Mouse (Mus musculus): Measurements from ENCODE around the gene Pskh1. TPM values are rescaled to one million over a fixed set of nuclear protein-coding genes. Genes with fewer than 3 reads are reported as not detected.

Gene Pskh1
- polyA plus RNA-seq, 2 experiments from 2014 or later, result 8.1 to 11.3 TPM

DNA sequence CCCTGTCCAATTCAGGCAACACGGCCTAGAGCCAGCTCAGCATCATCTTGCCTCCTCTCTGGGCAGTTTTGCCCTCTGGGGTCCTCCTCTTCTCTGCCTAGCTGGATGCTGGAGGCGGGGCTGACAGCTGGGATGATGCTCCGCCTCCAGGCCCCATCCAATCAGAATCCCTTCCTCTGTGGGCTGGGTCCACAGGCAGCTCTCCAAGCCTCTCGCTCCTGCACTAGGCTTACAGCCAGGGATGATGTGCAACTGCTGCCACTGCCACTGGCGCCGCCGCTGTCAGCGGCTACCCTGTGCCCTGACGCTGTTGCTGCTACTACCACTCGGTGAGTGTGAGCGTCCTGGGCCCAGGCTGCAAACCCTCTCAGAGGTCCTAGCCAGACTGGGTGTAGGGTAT is 6.9 kb upstream of the Pskh1 start, which contains the start of gene Nrn1l:
Gene Nrn1l (plus strand): TSS at position 229 of the 400 bp plus-strand sequence.
- no peak for ATAC-seq

- ATAC-seq, result no peak
Measured at GRCm38 (mm10) chr8:105897801-105898480, 2.3 kb upstream of the Pskh1 start.

- peak; percentile 71 for ATAC-seq
Measured at GRCm38 (mm10) chr8:105900941-105901616, 838 bp downstream of the Pskh1 start.

DNA sequence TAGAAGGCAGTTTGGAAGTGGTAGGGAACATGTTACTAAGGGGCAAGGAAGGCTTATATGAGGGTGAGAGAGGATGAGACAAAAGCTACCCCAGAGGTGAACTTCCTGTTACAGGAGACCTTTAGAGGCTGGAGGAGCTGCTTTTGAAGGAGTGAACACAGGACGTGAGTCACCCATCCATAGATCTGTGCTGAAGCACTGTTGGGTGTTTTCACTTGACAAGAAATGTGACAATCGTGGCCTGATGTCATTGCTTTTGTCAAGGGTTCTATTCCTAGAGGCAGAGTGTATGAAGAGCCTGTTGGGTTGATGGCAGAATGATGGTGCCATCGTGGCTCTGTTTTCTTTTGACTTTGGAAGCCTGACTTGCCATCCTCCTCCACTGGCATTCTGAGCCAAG is 19.1 kb downstream of the Pskh1 start:
- peak; percentile 71 for ATAC-seq

GRCm38 (mm10) chr8:105925123-105925522 is 24.9 kb downstream of the Pskh1 start:
- no peak for ATAC-seq

- peak; percentile 44 for ATAC-seq
Measured at GRCm38 (mm10) chr8:105930602-105931001, 30.4 kb downstream of the Pskh1 start.

- no peak for ATAC-seq
Measured at GRCm38 (mm10) chr8:105931271-105931670, 31.0 kb downstream of the Pskh1 start.

DNA sequence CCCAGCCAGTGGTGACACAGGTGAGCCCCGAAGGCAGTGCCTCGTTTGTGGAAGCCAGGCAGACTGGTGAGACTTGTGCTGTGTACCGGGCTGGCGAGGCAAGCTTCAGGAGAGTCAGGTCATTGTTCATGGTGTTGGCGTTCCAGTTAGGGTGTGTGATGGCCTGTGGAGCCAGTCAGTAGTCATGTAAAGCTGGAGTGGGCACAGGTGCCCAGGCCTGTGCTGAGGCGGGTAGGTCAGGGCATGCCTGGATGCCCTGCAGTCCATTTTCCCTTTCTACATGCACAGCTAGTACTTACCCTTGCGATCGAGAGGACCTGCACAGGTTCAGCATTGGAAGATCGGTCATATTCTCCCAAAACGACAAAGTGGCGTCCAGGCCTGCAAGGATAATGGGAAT is 32.3 kb downstream of the Pskh1 start:
- no peak for ATAC-seq

GRCm38 (mm10) chr8:105933762-105934161 is 33.5 kb downstream of the Pskh1 start, which contains the start of gene Ctrl:
Ctrl (minus strand) TSS chr8:105933862.
- no peak for ATAC-seq

- ATAC-seq, result no peak
Measured at GRCm38 (mm10) chr8:105935105-105935504, 34.9 kb downstream of the Pskh1 start.

- no peak for ATAC-seq
Measured at GRCm38 (mm10) chr8:105935863-105936603, 35.8 kb downstream of the Pskh1 start.

- peak; percentile 55 for ATAC-seq
Measured at GRCm38 (mm10) chr8:105936866-105937475, 36.7 kb downstream of the Pskh1 start.

DNA sequence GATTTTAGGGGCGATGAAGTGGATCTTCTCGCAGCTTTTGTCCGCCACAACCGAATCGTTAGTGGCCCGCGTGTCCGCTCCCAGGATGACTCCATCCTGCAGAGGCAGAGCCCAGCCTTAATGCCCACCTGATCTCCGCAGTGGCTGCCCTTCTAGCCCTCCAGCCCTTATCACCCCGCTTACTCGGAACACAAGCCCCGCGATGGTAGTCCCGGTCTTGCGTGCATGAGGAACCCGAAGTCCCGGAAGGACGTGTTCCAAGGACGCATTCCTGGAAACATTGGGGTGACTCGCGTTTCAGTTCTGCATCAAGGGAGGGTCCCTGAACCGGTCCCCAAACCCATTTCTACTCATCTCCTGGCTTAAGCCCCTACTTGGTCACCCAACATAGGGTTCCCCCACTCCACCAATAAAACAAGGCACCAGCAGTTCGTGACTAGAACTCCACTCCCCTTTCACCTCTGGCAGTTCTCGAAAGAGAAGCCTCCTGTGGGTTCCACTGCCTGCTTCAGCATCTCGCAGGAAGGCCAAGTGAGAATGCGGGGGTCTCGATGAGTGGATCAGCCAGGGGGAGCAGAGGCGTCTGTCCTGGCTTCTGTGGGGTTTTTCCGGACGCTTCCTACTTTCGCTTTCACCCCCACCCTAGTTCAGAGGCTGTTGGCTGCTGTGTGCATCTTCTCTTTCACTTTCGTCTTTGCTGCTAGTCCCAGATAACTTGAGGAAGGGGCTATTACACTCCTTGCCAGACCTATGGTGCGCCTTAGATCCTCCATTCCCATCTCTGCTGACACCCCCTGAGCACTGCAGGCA is 37.5 kb downstream of the Pskh1 start:
- ATAC-seq, result peak; percentile 86

GRCm38 (mm10) chr8:105938306-105938669 is 38.0 kb downstream of the Pskh1 start, which contains the start of gene Psmb10:
Psmb10 (minus strand) TSS chr8:105938444.
- ATAC-seq, result peak; percentile 2

- no peak for ATAC-seq
Measured at GRCm38 (mm10) chr8:105942026-105942425, 41.8 kb downstream of the Pskh1 start.

DNA sequence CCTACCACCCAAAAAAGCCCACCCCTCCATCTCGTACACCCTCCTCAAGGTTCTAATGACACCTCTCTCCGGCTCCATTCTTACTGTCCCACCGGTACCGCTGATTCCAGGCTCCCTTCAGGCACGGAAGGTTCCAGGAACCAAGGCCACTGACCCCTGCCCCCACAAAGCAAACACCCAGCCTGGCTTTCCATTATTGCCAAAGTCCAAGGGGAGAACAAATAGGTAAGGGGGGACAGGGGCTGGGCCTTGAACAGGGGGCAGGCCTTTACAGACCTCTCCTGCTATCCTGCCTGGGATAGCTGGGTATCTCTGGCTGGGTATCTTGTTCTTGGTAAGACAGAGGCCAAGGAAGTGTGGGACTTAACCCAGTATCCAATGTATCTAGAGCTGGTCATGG is 42.3 kb downstream of the Pskh1 start:
- ATAC-seq, result no peak

DNA sequence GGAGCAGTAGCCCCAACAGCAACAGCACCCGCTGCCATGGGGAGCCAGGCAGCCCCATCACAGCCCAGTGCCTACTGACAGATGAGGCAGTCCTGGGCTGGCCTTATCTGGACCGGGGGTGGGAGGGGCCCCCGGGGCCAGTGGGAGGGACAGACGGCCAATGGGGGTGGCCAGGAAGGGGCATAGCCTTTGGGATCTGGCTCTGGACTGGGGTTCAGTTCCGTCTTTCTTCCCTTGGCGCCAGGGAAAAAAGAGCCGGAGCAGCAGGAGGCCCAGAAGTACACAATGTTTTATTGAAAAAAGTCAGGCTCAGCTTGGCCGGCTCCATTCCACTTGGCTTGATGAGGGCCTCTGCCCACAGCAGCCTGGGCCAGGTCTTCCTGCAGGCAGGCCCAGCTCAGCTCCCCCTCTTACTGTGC is 43.1 kb downstream of the Pskh1 start, which contains the start of gene Lcat:
Gene Lcat (minus strand): TSS at position 62 of the 419 bp plus-strand sequence.
- no peak for ATAC-seq

DNA sequence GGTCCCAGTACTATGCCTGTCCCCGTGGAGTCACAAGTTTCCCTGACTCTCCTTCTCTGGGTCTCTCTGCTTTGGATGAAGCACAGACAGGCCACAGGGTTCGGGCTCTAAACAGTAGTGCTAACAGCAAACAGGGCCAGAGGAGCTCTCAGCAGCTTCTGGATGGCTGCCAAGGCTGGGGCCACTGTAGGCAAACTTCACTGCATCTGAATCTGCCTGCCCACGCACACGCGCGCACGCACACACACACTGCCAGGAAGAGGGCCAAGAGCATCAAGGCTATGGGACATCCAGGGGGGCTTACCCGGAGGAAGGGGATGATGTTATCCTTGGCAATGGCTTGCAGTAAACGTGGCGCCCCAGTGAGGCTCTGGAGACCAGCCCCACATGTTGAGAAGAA is 49.1 kb downstream of the Pskh1 start:
- ATAC-seq, result no peak

GRCm38 (mm10) chr8:105951057-105951659 is 50.9 kb downstream of the Pskh1 start:
- no peak for ATAC-seq

GRCm38 (mm10) chr8:105956556-105956955 is 56.3 kb downstream of the Pskh1 start:
- ATAC-seq, result no peak

DNA sequence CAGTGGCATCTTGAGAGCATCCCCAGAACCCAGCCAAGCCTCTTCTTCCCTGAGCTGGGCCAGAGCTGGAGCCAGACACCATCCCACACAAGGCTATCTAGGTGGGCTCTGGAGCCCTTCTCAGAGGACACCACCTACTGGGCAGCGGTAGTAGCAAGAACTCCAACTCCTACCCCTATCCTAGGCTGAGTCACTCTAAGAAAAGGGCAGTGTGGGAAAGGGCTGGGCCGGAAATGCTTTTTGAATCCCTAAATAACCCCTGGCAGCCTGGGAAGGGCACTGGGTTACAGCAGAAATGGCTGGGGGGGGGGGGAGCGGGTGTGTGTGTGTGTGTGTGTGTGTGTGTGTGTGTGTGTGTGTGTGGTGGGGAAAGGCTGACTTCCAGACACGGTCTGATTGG is 57.6 kb downstream of the Pskh1 start:
- no peak for ATAC-seq

- ATAC-seq, result no peak
Measured at GRCm38 (mm10) chr8:105959350-105959749, 59.1 kb downstream of the Pskh1 start.
